8 mouse cellular contexts compared by ENCODE assay signal in the genomic region with DNA sequence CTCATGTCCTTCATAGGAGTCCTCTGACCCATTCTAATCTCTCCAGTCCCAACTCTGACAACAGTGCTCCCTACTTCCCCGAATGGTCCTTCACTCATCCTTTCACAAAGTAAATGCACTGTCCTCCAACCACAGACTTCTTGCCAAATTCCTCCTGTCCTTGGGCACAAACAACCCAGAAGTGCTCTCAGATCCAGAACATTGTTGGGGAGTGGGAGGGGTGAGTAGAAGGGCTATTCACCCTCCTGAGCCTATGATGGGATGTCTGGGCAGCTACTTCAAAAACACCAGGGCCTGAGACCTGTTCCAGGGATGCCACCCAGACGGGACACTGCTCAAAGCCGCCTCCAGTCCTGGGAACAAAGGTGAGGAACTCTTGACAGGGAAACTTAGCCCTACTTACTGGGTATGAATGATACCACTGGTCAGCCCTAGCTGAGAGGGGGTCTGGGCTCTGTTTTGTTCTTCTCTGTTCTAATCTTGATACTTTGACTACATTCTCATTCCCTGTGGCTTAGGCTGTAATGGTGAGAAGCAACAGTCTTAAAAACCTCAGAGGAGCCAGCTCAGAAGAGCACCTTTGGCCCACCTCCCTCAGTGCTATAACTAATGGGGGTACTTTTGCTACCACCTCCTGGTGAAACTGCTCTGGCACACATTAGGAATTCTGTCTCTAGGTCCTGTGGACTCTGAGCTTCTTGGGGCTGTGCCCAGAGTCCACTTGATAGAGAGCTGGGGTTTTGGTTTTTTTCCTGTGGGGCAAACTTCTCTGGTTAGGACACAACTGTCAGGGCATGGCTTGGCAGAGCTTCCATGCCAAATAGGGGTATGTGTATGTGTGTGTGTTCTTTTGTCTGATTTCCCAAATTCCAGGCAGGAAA.
DNase-seq lines count a peak whose midpoint lies in the region; ATAC-seq lines count a peak whose summit lies in the region.

No protein-coding gene starts in this region.

- 0 out of 2 replicates have a peak overlapping the region, but pooled peaks have one; percentile 16 for H3K9ac ChIP-seq in heart, embryonic 11.5 days (ENCODE audit: low read depth, low read length)
- 0 out of 2 replicates have a peak overlapping the region, but pooled peaks have one; percentile 11 for H3K9ac ChIP-seq in kidney, embryonic 15.5 days
- 0 out of 2 replicates have a peak overlapping the region, but pooled peaks have one; percentile 20 for H3K9ac ChIP-seq in midbrain, embryonic 12.5 days (replicated peaks)

- H3K4me1 ChIP-seq in heart, embryonic 11.5 days (ENCODE audit: control insufficient read depth, insufficient read depth, low read length), result peaks cover 58% of the 10 kb centered on the region
- H3K4me1 ChIP-seq in kidney, embryonic 15.5 days, result peaks cover 70% of the 10 kb centered on the region
- peaks cover 65% of the 10 kb centered on the region for H3K4me1 ChIP-seq in midbrain, embryonic 12.5 days

- no peak overlapping the region for H3K4me3 ChIP-seq in heart, embryonic 11.5 days (ENCODE audit: low read depth, low read length)
- no peak overlapping the region for H3K4me3 ChIP-seq in kidney, embryonic 15.5 days (replicated peaks)
- H3K4me3 ChIP-seq in midbrain, embryonic 12.5 days, result no peak overlapping the region

- 83% methylated on average over 3 of the region's 3 CpGs for WGBS in heart, embryonic 11.5 days (ENCODE audit: insufficient replicate concordance)
- WGBS in kidney, embryonic 15.5 days, result 85% methylated on average over 3 of the region's 3 CpGs
- 75% methylated on average over 3 of the region's 3 CpGs for WGBS in midbrain, embryonic 12.5 days

- H3K27me3 ChIP-seq in heart, embryonic 11.5 days (ENCODE audit: control insufficient read depth, insufficient read depth, low read length), result no peaks in the 10 kb centered on the region
- no peaks in the 10 kb centered on the region for H3K27me3 ChIP-seq in kidney, embryonic 15.5 days
- H3K27me3 ChIP-seq in midbrain, embryonic 12.5 days, result peaks cover 15% of the 10 kb centered on the region; the same call in 1 of the 2 replicates

- H3K27ac ChIP-seq in heart, embryonic 11.5 days (ENCODE audit: low read depth, low read length), result peak overlapping the region; percentile 79
- H3K27ac ChIP-seq in kidney, embryonic 15.5 days, result peak overlapping the region; percentile 89
- H3K27ac ChIP-seq in midbrain, embryonic 12.5 days (replicated peaks), result peak overlapping the region; percentile 75

- ATAC-seq in heart, embryonic 11.5 days (replicated peaks; ENCODE audit: insufficient number of reproducible peaks, low FRiP score, low TSS enrichment), result no peak
- ATAC-seq in kidney, embryonic 15.5 days (replicated peaks; ENCODE audit: low FRiP score), result no peak
- ATAC-seq in midbrain, embryonic 12.5 days (ENCODE audit: low FRiP score, low read depth), result peak; percentile 1; the same call in 1 of the 2 replicates

- no peak overlapping the region for H3K4me2 ChIP-seq in heart, embryonic 11.5 days
- no peak overlapping the region for H3K4me2 ChIP-seq in kidney, embryonic 15.5 days
- H3K4me2 ChIP-seq in midbrain, embryonic 12.5 days (replicated peaks), result no peak overlapping the region

- no peaks in the 10 kb centered on the region for H3K36me3 ChIP-seq in heart, embryonic 11.5 days (ENCODE audit: control insufficient read depth, insufficient read depth, low read length)
- no peaks in the 10 kb centered on the region for H3K36me3 ChIP-seq in kidney, embryonic 15.5 days
- no peaks in the 10 kb centered on the region for H3K36me3 ChIP-seq in midbrain, embryonic 12.5 days

- peak; percentile 58 for DNase-seq in adrenal gland, adult 2 months
- DNase-seq in adrenal gland, postnatal 25 days, result no peak
- peak; percentile 82 for DNase-seq in Muller cell, postnatal 12 days (ENCODE audit: inconsistent ontology term)
- no peak for DNase-seq in spleen, adult 18-20 months
- no peak for DNase-seq in gastrocnemius, adult 18-20 months (ENCODE audit: low spot score)

- H3K9me3 ChIP-seq in heart, embryonic 11.5 days (replicated peaks; ENCODE audit: control insufficient read depth, low read length), result no peaks in the 10 kb centered on the region
- H3K9me3 ChIP-seq in kidney, embryonic 15.5 days (replicated peaks), result no peaks in the 10 kb centered on the region
- H3K9me3 ChIP-seq in midbrain, embryonic 12.5 days, result no peaks in the 10 kb centered on the region

Comparison
In these comparisons a context has a peak if more than half of its experiments do, and no peak if none do; other contexts are left out.
1. DNase-seq: peak in adrenal gland, adult 2 months (single experiment) and Muller cell, postnatal 12 days (single experiment); none in adrenal gland, postnatal 25 days (single experiment), spleen, adult 18-20 months (0 of 2) and gastrocnemius, adult 18-20 months (single experiment).
2. Peak in every context shown above with its lines, with median percentiles within 50 percentile points of each other: H3K27ac ChIP-seq and H3K9ac ChIP-seq.